Mouse (Mus musculus) erythroblast, adult 5-6 weeks (primary cell): ENCODE data around the gene Pprc1. TPM values are rescaled to one million over a fixed set of nuclear protein-coding genes. Genes with fewer than 3 reads are reported as not detected.

ENCODE experiments used
- ATAC-seq: replicated peaks from 2 replicates; pipeline ENCODE4 v1.8.0; 2016; ENCODE audit warnings: moderate number of reproducible peaks, mild to moderate bottlenecking, moderate TSS enrichment, inconsistent platforms; ENCODE audit not compliant: poor library complexity, low FRiP score, severe bottlenecking
- total RNA-seq, 2 experiments: library from RNA; stranded (forward) in 1 of 2; stranded (reverse) in 1 of 2; fragments of 150-400 nt in 1 of 2; fragments of 200-764, 138-1000 nt in 1 of 2; gene quantifications; 2 replicates each; pipeline versions ENCODE4 v1.2.3 to v1.2.4; 2015 to 2017; ENCODE audit warnings: low replicate concordance in 2 of 2

Gene Pprc1
- total RNA-seq, 2 experiments from 2014 or later, result 11.7 to 19.6 TPM

GRCm38 (mm10) chr19:46103437-46104186, 58.9 kb downstream of the Pprc1 start:
- no peak for ATAC-seq

- ATAC-seq, result no peak
Measured at GRCm38 (mm10) chr19:46104187-46104557, 59.5 kb downstream of the Pprc1 start.

- ATAC-seq, result no peak
Measured at GRCm38 (mm10) chr19:46110214-46110613, 65.5 kb downstream of the Pprc1 start.

GRCm38 (mm10) chr19:46110781-46111180, 66.1 kb downstream of the Pprc1 start:
- ATAC-seq, result no peak

- no peak for ATAC-seq
Measured at GRCm38 (mm10) chr19:46114617-46115016, 69.9 kb downstream of the Pprc1 start.

GRCm38 (mm10) chr19:46119458-46119857, 74.8 kb downstream of the Pprc1 start:
- no peak for ATAC-seq

- ATAC-seq, result no peak
Measured at GRCm38 (mm10) chr19:46120872-46121271, 76.2 kb downstream of the Pprc1 start.

Other genes with a start within 250 kb of the Pprc1 start
- not detected in 2 replicates for gene Kcnip2, start 228.8 kb upstream of the Pprc1 start, total RNA-seq (2015; ENCODE audit: low replicate concordance)
- gene Kcnip2, start 228.8 kb upstream of the Pprc1 start, total RNA-seq (2017; ENCODE audit: low replicate concordance), result 0.98 TPM in 1 of 2 replicates, not detected in the other
- gene Armh3, start 46.4 kb upstream of the Pprc1 start, total RNA-seq (2015; ENCODE audit: low replicate concordance), result 0.42 and 1.3 TPM in 2 replicates
- gene Armh3, start 46.4 kb upstream of the Pprc1 start, total RNA-seq (2017; ENCODE audit: low replicate concordance), result 0.60 and 1.4 TPM in 2 replicates
- gene Hps6, start 41.4 kb upstream of the Pprc1 start, total RNA-seq (2015; ENCODE audit: low replicate concordance), result not detected in 2 replicates
- gene Hps6, start 41.4 kb upstream of the Pprc1 start, total RNA-seq (2017; ENCODE audit: low replicate concordance), result 0.28 and 0.77 TPM in 2 replicates
- gene Ldb1, start 328 bp downstream of the Pprc1 start, total RNA-seq (2015; ENCODE audit: low replicate concordance), result 13.2 and 16.3 TPM in 2 replicates
- gene Ldb1, start 328 bp downstream of the Pprc1 start, total RNA-seq (2017; ENCODE audit: low replicate concordance), result 21.6 and 37.9 TPM in 2 replicates
- 12.7 and 16.9 TPM in 2 replicates for gene Nolc1, start 31.0 kb downstream of the Pprc1 start, total RNA-seq (2015; ENCODE audit: low replicate concordance)
- 25.9 and 31.9 TPM in 2 replicates for gene Nolc1, start 31.0 kb downstream of the Pprc1 start, total RNA-seq (2017; ENCODE audit: low replicate concordance)
- gene Elovl3, start 87.0 kb downstream of the Pprc1 start, total RNA-seq (2015; ENCODE audit: low replicate concordance), result not detected in 2 replicates
- gene Elovl3, start 87.0 kb downstream of the Pprc1 start, total RNA-seq (2017; ENCODE audit: low replicate concordance), result not detected in 2 replicates
- not detected in 2 replicates for gene Pitx3, start 103.4 kb downstream of the Pprc1 start, total RNA-seq (2015; ENCODE audit: low replicate concordance)
- not detected in 2 replicates for gene Pitx3, start 103.4 kb downstream of the Pprc1 start, total RNA-seq (2017; ENCODE audit: low replicate concordance)
- 22.8 and 22.9 TPM in 2 replicates for gene Gbf1, start 107.6 kb downstream of the Pprc1 start, total RNA-seq (2015; ENCODE audit: low replicate concordance)
- 18.1 and 21.0 TPM in 2 replicates for gene Gbf1, start 107.6 kb downstream of the Pprc1 start, total RNA-seq (2017; ENCODE audit: low replicate concordance)